Mouse (Mus musculus): ENCODE measurements around the gene Cep89.

DNA sequence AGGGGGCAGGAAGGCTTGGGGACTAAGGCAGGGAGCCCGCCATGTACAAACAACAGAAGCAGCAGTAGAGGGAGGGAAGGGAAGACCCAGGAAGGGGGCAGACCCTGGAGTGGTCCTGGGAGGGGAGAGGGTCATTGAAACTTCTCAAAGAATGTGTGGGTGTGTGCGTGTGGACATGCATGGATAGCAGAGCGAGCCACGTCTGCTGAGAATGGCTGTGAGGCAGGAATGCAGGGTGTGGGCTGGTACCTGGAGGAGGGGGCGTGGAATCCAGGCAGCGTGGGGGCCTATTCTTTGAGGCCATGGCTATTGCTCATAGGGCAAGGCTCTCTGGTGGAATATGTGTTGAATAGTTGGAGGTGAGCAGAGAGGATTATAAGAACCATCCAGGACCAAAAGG, 8.1 kb upstream of the Cep89 start:
- TF ChIP-seq TAL1 (IDR thresholded peaks at IDR 0.05; ENCODE audit: low read length) (no peak), GATA1 (IDR thresholded peaks at IDR 0.05; ENCODE audit: low read length) (no peak)
